8 mouse cellular contexts compared by ENCODE assay signal in the genomic region with DNA sequence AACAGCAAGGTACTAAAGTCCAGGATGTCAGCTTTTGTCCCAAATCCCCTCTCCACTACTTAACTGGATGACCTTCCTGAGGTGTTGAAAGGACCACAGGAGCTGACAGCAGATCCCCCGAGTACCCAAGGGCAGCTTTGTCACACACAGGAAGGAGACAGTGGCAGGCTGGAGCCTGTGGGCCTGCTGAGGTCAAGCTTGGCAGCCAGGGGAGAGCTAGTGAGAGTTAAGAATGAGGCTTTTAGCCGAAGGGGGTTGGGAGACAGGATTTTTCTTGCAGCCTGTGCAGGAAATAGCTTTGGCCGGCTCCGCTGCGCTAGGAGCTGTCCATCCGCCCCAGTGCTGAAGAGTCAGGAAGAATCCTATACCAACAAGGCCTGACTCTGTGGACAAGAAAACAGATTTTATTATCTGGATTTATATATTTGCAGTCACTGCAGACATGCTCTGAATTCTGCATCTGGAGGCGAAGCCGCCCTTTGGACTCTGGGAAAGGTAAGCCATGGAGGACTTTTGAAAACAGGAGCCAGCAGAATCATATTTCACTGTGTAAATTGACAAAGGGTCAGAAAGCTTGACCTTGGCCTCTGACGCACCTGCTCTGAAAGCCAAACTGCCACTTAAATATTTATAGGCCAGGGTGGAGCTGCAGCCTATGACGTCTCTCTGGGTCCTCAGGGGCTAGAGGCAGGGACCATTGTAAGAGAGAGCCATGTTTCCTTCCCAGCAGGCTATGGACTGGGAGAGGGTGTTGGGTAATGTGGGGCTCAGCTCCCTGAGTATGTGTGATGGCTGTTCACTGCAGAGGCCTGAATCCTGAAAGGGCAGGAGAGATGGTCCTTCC. TPM values are rescaled to one million over a fixed set of nuclear protein-coding genes. Genes with fewer than 3 reads are reported as not detected.
A peak's percentile ranks its signal among the peaks of the same experiment; 100 is the strongest.
DNase-seq lines count a peak whose midpoint lies in the region; ATAC-seq lines count a peak whose summit lies in the region.

No protein-coding gene starts in this region.

- peak; percentile 27 to 58 for DNase-seq in cerebellum, postnatal 10 days
- peak; percentile 58 for DNase-seq in right cerebral cortex, postnatal 4 days
- no peak for DNase-seq in right cerebral cortex, postnatal 25 days
- peak; percentile 59 for DNase-seq in kidney, adult 18-20 months
- peak; percentile 67 to 75 for DNase-seq in lung, adult 18-20 months
- DNase-seq in testis, postnatal 10 days (ENCODE audit: low spot score) = peak; percentile 88
- DNase-seq in layer of hippocampus, postnatal 36 days = no peak

- no peak for ATAC-seq in cerebellum, adult (ENCODE audit: insufficient number of reproducible peaks, low FRiP score, low TSS enrichment)

RNA-seq across cellular contexts. Expression of gene Rimbp2, which starts 35.9 kb away (rescaled TPM):
- 100 to 1,000 TPM; 118 to 130 TPM for total RNA-seq in layer of hippocampus, postnatal 36 days (2021)

Comparison
In these comparisons a context has a peak if more than half of its experiments do, and no peak if none do; other contexts are left out.
1. DNase-seq: peak in cerebellum, postnatal 10 days (2 of 2), right cerebral cortex, postnatal 4 days (single experiment), kidney, adult 18-20 months (single experiment), lung, adult 18-20 months (2 of 2) and testis, postnatal 10 days (single experiment); none in right cerebral cortex, postnatal 25 days (single experiment) and layer of hippocampus, postnatal 36 days (0 of 2).